Mouse (Mus musculus): ENCODE measurements around the gene Fam173b. TPM values are rescaled to one million over a fixed set of nuclear protein-coding genes. Genes with fewer than 3 reads are reported as not detected.
"Not testable (repeated sequence)": the region's sequence is repeated elsewhere in the genome, so short reads cannot be mapped to it uniquely, and the experiment has no call there.

Fam173b gene
- 10 to 100 TPM; 12.5 to 12.6 TPM for total RNA-seq (2021)
- long read RNA-seq, full-length matches to known transcripts: 4 of 4 reads
- long read RNA-seq, partial matches to known transcripts: 0 of 4 reads
- long read RNA-seq, other reads (novel, unspliced or antisense): 0 of 4 reads

- peak; percentile 96 to 99 for DNase-seq (ENCODE audit: low spot score in 2 of 2)
Observed at GRCm38 (mm10) chr15:31601646-31602374, at the start of gene Fam173b, which contains the start of gene Cct5. Fam173b (plus strand) TSS chr15:31601852. Cct5 (minus strand) TSS chr15:31601804.

GRCm38 (mm10) chr15:31554855-31555254, 46.8 kb upstream of the Fam173b start:
- no peak for DNase-seq (ENCODE audit: low spot score in 2 of 2)

- DNase-seq (ENCODE audit: low spot score in 2 of 2): no peak
Observed at GRCm38 (mm10) chr15:31561390-31561789, 40.3 kb upstream of the Fam173b start.

- DNase-seq (ENCODE audit: low spot score in 2 of 2): no peak
Observed at GRCm38 (mm10) chr15:31561976-31562375, 39.7 kb upstream of the Fam173b start.

GRCm38 (mm10) chr15:31562847-31563246, 38.8 kb upstream of the Fam173b start:
- DNase-seq (ENCODE audit: low spot score in 2 of 2): no peak

GRCm38 (mm10) chr15:31563577-31564546, 37.8 kb upstream of the Fam173b start:
- DNase-seq (ENCODE audit: low spot score in 2 of 2): no peak

- DNase-seq (ENCODE audit: low spot score in 2 of 2): peak in 1 of 2 experiments; percentile 50
Observed at GRCm38 (mm10) chr15:31565184-31565583, 36.5 kb upstream of the Fam173b start, which contains the start of gene Cmbl. Cmbl (plus strand) TSS chr15:31565389.

GRCm38 (mm10) chr15:31565786-31566185, 35.9 kb upstream of the Fam173b start:
- DNase-seq (ENCODE audit: low spot score in 2 of 2): no peak

GRCm38 (mm10) chr15:31567431-31567830, 34.2 kb upstream of the Fam173b start:
- no peak for DNase-seq (ENCODE audit: low spot score in 2 of 2)

GRCm38 (mm10) chr15:31568581-31568996, 33.1 kb upstream of the Fam173b start:
- DNase-seq (ENCODE audit: low spot score in 2 of 2): no peak

GRCm38 (mm10) chr15:31569325-31570022, 32.2 kb upstream of the Fam173b start:
- no peak for DNase-seq (ENCODE audit: low spot score in 2 of 2)

- no peak for DNase-seq (ENCODE audit: low spot score in 2 of 2)
Observed at GRCm38 (mm10) chr15:31570959-31571358, 30.7 kb upstream of the Fam173b start.

GRCm38 (mm10) chr15:31571906-31572722, 29.5 kb upstream of the Fam173b start:
- DNase-seq (ENCODE audit: low spot score in 2 of 2): peak in 1 of 2 experiments; percentile 47

- no peak for DNase-seq (ENCODE audit: low spot score in 2 of 2)
Observed at GRCm38 (mm10) chr15:31573287-31573686, 28.4 kb upstream of the Fam173b start.

- DNase-seq (ENCODE audit: low spot score in 2 of 2): no peak
Observed at GRCm38 (mm10) chr15:31573692-31574091, 28.0 kb upstream of the Fam173b start.

- DNase-seq (ENCODE audit: low spot score in 2 of 2): no peak
Observed at GRCm38 (mm10) chr15:31576076-31576475, 25.6 kb upstream of the Fam173b start.

GRCm38 (mm10) chr15:31581086-31581485, 20.6 kb upstream of the Fam173b start:
- not testable (repeated sequence) for DNase-seq (ENCODE audit: low spot score in 2 of 2)

GRCm38 (mm10) chr15:31583304-31584085, 18.2 kb upstream of the Fam173b start:
- DNase-seq (ENCODE audit: low spot score in 2 of 2): no peak

- peak; percentile 74 to 86 for DNase-seq (ENCODE audit: low spot score in 2 of 2)
Observed at GRCm38 (mm10) chr15:31585238-31585637, 16.4 kb upstream of the Fam173b start.
